Comparison of ENCODE assay signal across 8 mouse cellular contexts in genomic region chr5:150592904-150593755, GRCm38 (mm10). TPM values are rescaled to one million over a fixed set of nuclear protein-coding genes. Genes with fewer than 3 reads are reported as not detected.
A peak's percentile ranks its signal among the peaks of the same experiment; 100 is the strongest.
DNase-seq lines count a peak whose midpoint lies in the region; ATAC-seq lines count a peak whose summit lies in the region.

No protein-coding gene starts in this region.

- H3K4me1 ChIP-seq in forebrain, embryonic 15.5 days, result peaks cover 13% of the 10 kb centered on the region
- peaks cover 6% of the 10 kb centered on the region; the same call in 1 of the 2 replicates for H3K4me1 ChIP-seq in intestine, embryonic 15.5 days (replicated peaks)
- peaks cover 56% of the 10 kb centered on the region for H3K4me1 ChIP-seq in liver, embryonic 15.5 days (replicated peaks)

- ATAC-seq in forebrain, embryonic 15.5 days (replicated peaks), result peak; percentile 49
- ATAC-seq in intestine, embryonic 15.5 days, result peak; percentile 69
- peak; percentile 73 for ATAC-seq in liver, embryonic 15.5 days (ENCODE audit: insufficient read depth)

- H3K4me2 ChIP-seq in forebrain, embryonic 15.5 days (replicated peaks), result peak overlapping the region; percentile 97
- H3K4me2 ChIP-seq in intestine, embryonic 15.5 days (replicated peaks), result peak overlapping the region; percentile 99
- H3K4me2 ChIP-seq in liver, embryonic 15.5 days, result peak overlapping the region; percentile 98

- no peaks in the 10 kb centered on the region for H3K27me3 ChIP-seq in forebrain, embryonic 15.5 days
- H3K27me3 ChIP-seq in intestine, embryonic 15.5 days (replicated peaks), result no peaks in the 10 kb centered on the region; the same call in 1 of the 2 replicates
- H3K27me3 ChIP-seq in liver, embryonic 15.5 days, result no peaks in the 10 kb centered on the region

- no peaks in the 10 kb centered on the region for H3K9me3 ChIP-seq in forebrain, embryonic 15.5 days
- no peaks in the 10 kb centered on the region for H3K9me3 ChIP-seq in intestine, embryonic 15.5 days
- H3K9me3 ChIP-seq in liver, embryonic 15.5 days (replicated peaks), result no peaks in the 10 kb centered on the region

- no peak overlapping the region for H3K27ac ChIP-seq in forebrain, embryonic 15.5 days (replicated peaks)
- H3K27ac ChIP-seq in intestine, embryonic 15.5 days, result no peak overlapping the region
- peak overlapping the region; percentile 87 for H3K27ac ChIP-seq in liver, embryonic 15.5 days (replicated peaks)

- peak; percentile 58 to 64 for DNase-seq in right cerebral cortex, adult 2 months (ENCODE audit: low spot score in 2 of 2)
- no peak for DNase-seq in right cerebral cortex, postnatal 14 days
- DNase-seq in cerebellum, adult 18-20 months, result peak; percentile 66 to 71
- peak; percentile 31 to 48 for DNase-seq in natural killer cell, adult 2 months (ENCODE audit: low spot score in 2 of 2)
- peak; percentile 39 for DNase-seq in urinary bladder, postnatal 25 days (ENCODE audit: low spot score)

- 10% methylated on average over 40 of the region's 40 CpGs for WGBS in forebrain, embryonic 15.5 days
- WGBS in intestine, embryonic 15.5 days, result 13% methylated on average over 40 of the region's 40 CpGs
- 5% methylated on average over 40 of the region's 40 CpGs for WGBS in liver, embryonic 15.5 days (ENCODE audit: insufficient replicate concordance)

- 0 out of 2 replicates have a peak, but pooled peaks cover 2% of the 10 kb centered on the region for H3K36me3 ChIP-seq in forebrain, embryonic 15.5 days
- H3K36me3 ChIP-seq in intestine, embryonic 15.5 days, result no peaks in the 10 kb centered on the region
- peaks cover 14% of the 10 kb centered on the region; the same call in 1 of the 2 replicates for H3K36me3 ChIP-seq in liver, embryonic 15.5 days (replicated peaks)

- peak overlapping the region; percentile 86 for H3K4me3 ChIP-seq in forebrain, embryonic 15.5 days
- H3K4me3 ChIP-seq in intestine, embryonic 15.5 days (replicated peaks), result peak overlapping the region; percentile 86
- H3K4me3 ChIP-seq in liver, embryonic 15.5 days (replicated peaks), result peak overlapping the region; percentile 92

- peak overlapping the region; percentile 64 for H3K9ac ChIP-seq in forebrain, embryonic 15.5 days (replicated peaks)
- peak overlapping the region; percentile 75 for H3K9ac ChIP-seq in intestine, embryonic 15.5 days
- peak overlapping the region; percentile 89 for H3K9ac ChIP-seq in liver, embryonic 15.5 days

RNA-seq across cellular contexts. Expression of gene N4bp2l1, which starts 3.9 kb away (rescaled TPM):
- 8.3 and 9.4 TPM in 2 replicates for polyA plus RNA-seq in forebrain, embryonic 15.5 days (2015; fragmentation: Nextera tagmentation; extraction: Ambion mirVana)
- 4.6 and 4.9 TPM in 2 replicates for polyA plus RNA-seq in intestine, embryonic 15.5 days (2015; fragmentation: Nextera tagmentation; extraction: Ambion mirVana)
- polyA plus RNA-seq in liver, embryonic 15.5 days (2015; fragmentation: Nextera tagmentation; extraction: Ambion mirVana), result 13.3 and 14.5 TPM in 2 replicates
